Mouse (Mus musculus): Measurements from ENCODE around the gene Hmgb2.

- TF ChIP-seq CTCF (IDR thresholded peaks at IDR 0.05; ENCODE audit: extremely low read depth, insufficient read depth, low read length) (no peak), POLR2A (IDR thresholded peaks at IDR 0.05; ENCODE audit: extremely low read depth, insufficient read depth, low read length) (no peak)
Observed at GRCm38 (mm10) chr8:57552102-57553032, 40.7 kb downstream of the Hmgb2 start.

All from cortical plate, adult 2 months (tissue).